Mouse (Mus musculus) neural tube, embryonic 11.5 days (tissue): ENCODE results near the gene Cipc. TPM values are rescaled to one million over a fixed set of nuclear protein-coding genes. Genes with fewer than 3 reads are reported as not detected.

ENCODE experiments used
- ATAC-seq: fragments of 200-750 bp; cut with Nextera tagmentation; 2 replicates; pipeline ENCODE4 v1.8.0; 2017; ENCODE audit warnings: moderate number of reproducible peaks, mild to moderate bottlenecking, moderate TSS enrichment, moderate library complexity; ENCODE audit not compliant: insufficient read depth, low FRiP score, low TSS enrichment
- DNase-seq: peaks from one replicate; pipeline ENCODE4 v3.0.0-alpha.2; 2015; ENCODE audit warnings: low spot score
- H3K27ac ChIP-seq: fragments of 300-500 bp; sonication (generic); 2 replicates; pipeline ENCODE4 v1.5.1; 2014; ENCODE audit warnings: low read depth, mild to moderate bottlenecking, low read length
- H3K27me3 ChIP-seq: fragments of 300-500 bp; sonication (generic); 2 replicates; pipeline ENCODE4 v1.6.1; 2014; ENCODE audit warnings: mild to moderate bottlenecking, low read length, mixed read lengths; ENCODE audit not compliant: control insufficient read depth, insufficient read depth
- H3K36me3 ChIP-seq: fragments of 300-500 bp; sonication (generic); 2 replicates; pipeline ENCODE4 v1.6.1; 2014; ENCODE audit warnings: mild to moderate bottlenecking, low read length, moderate library complexity, mixed read lengths; ENCODE audit not compliant: control insufficient read depth, insufficient read depth
- H3K4me1 ChIP-seq: fragments of 300-500 bp; sonication (generic); 2 replicates; pipeline ENCODE4 v1.6.1; 2014; ENCODE audit warnings: low read length, mixed read lengths; ENCODE audit not compliant: control insufficient read depth, insufficient read depth
- H3K4me2 ChIP-seq: fragments of 300-500 bp; sonication (generic); 2 replicates; pipeline ENCODE4 v1.6.1; 2014; ENCODE audit warnings: low read depth, mild to moderate bottlenecking, moderate library complexity
- H3K4me3 ChIP-seq: fragments of 300-500 bp; sonication (generic); 2 replicates; pipeline ENCODE4 v1.5.1; 2014; ENCODE audit warnings: low read depth, low read length
- H3K9ac ChIP-seq: fragments of 300-500 bp; sonication (generic); 2 replicates; pipeline ENCODE4 v1.6.1; 2014; ENCODE audit warnings: mild to moderate bottlenecking, low read length
- H3K9me3 ChIP-seq: fragments of 300-500 bp; sonication (generic); 2 replicates; pipeline ENCODE4 v1.6.1; 2016; ENCODE audit warnings: low read length; ENCODE audit not compliant: control insufficient read depth
- WGBS: fragments of 180-500 bp; shearing (Covaris S2); extraction: QIAGEN DNeasy Blood & Tissue Kit; methylation state at CpG from one replicate; pipeline ENCODE4 v1.1.7; 2014; 5-methylcytosine and 5-hydroxymethylcytosine counted together
- polyA plus RNA-seq: library from polyadenylated mRNA; unstranded; fragments of >200 nt; fragmentation: Nextera tagmentation; extraction: Ambion mirVana; gene quantifications from 2 replicates; pipeline ENCODE4 v1.2.1, GENCODE M21; 2014

The Cipc gene
- polyA plus RNA-seq, 1 experiment from 2014 or later: 40.1 TPM

GRCm38 (mm10) chr12:86974387-86975288 is 27.8 kb downstream of the Cipc start:
- Histone ChIP-seq H3K36me3 (no peaks in the 10 kb centered on the region), H3K27ac (no peak overlapping the region), H3K4me2 (peak overlapping the region; percentile 51), H3K9me3 (no peaks in the 10 kb centered on the region), H3K27me3 (0 out of 2 replicates have a peak, but pooled peaks cover 2% of the 10 kb centered on the region), H3K4me3 (peak overlapping the region; percentile 28), H3K4me1 (peaks cover 6% of the 10 kb centered on the region; the same call in 1 of the 2 replicates), H3K9ac (peak overlapping the region; percentile 55)
- ATAC-seq (peak; percentile 71), DNase-seq (peak; percentile 80)
- WGBS: 7% methylated on average over 40 of the region's 40 CpGs

DNA sequence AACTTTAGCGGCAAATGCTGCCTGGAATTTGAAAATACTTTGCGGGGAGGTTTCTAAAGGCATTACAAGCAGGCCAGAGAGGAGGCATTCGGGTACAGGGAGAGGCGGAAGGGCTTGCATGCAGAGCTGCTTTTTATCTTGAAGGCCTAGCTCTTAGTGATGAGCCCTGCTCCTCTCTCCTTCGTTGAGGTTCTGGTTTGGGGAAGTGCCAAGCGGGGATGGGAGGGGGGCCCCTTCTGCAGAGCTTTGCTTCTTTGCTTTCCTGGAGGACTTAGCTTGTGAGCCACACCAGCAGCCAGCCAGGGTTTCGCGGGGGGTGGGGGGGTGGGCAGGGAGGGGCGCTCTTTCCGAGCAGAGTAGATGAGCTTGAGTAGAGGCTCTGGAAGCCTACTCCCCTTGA is 28.9 kb downstream of the Cipc start:
- 68% methylated on average over 10 of the region's 10 CpGs for WGBS
- Histone ChIP-seq H3K4me3 (no peak overlapping the region), H3K27ac (no peak overlapping the region), H3K9ac (no peak overlapping the region), H3K36me3 (no peaks in the 10 kb centered on the region), H3K9me3 (no peaks in the 10 kb centered on the region), H3K4me2 (no peak overlapping the region), H3K4me1 (peaks cover 6% of the 10 kb centered on the region; the same call in 1 of the 2 replicates), H3K27me3 (0 out of 2 replicates have a peak, but pooled peaks cover 2% of the 10 kb centered on the region)
- ATAC-seq (no peak), DNase-seq (no peak)

DNA sequence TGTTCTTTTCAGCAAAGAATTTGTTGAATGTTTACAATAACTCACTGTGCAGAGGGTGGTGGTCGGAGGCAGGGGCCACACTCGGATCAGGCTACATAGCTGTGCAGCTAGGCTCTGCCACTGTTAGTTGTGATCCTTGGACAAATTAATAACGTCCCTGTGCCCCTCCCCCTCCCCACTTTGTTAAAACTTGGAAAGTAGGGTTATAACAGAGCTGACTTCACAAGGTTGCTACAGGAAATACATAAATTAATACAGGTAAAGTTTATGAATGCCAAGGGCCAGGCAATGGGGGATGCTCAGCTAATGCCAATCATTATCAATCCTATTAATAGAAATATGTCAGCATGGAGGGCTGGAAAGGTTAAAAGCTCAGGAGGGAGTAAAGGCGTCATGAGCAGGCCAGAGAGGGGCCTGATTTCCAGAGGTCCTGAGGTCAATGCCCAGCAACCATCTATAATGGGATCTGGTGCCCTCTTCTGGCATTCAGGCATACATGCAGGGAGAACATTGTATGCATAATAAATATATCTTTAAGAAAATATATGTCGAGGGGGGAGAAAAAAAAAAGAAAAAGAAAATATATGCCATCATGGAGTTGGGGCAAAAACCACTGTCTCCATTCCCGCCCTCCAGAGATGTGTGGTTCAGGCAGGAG is 29.8 kb downstream of the Cipc start:
- Histone ChIP-seq H3K4me1 (peaks cover 6% of the 10 kb centered on the region; the same call in 1 of the 2 replicates), H3K27me3 (0 out of 2 replicates have a peak, but pooled peaks cover 8% of the 10 kb centered on the region), H3K9ac (no peak overlapping the region), H3K36me3 (no peaks in the 10 kb centered on the region), H3K9me3 (no peaks in the 10 kb centered on the region), H3K4me3 (no peak overlapping the region), H3K27ac (no peak overlapping the region), H3K4me2 (no peak overlapping the region)
- 63% methylated on average over 6 of the region's 6 CpGs for WGBS
- DNase-seq: no peak
- ATAC-seq: no peak

- 26% methylated on average over 15 of the region's 15 CpGs for WGBS
Measured at GRCm38 (mm10) chr12:86977833-86978232, 31.0 kb downstream of the Cipc start.

DNA sequence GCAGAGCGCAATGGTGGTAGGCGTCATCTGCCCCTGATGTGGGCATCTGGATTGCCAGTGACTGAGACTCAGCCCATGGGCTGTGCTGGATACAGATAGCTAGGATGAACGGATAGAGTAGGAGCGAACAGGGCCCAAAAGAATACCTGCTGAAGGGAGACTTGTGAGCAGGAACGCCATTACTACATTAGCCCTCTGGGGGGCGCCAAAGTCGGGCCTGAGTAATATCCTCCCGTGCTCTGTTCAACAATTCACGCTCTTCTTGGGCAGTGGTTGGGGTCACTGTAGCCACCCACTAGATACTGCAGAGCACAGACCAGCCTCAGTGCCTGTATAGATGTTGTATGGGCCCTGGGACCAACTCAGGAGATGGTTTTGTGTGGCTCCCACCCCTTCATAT is 34.3 kb downstream of the Cipc start:
- Histone ChIP-seq H3K4me3 (no peak overlapping the region), H3K27ac (no peak overlapping the region), H3K4me1 (peaks cover 4% of the 10 kb centered on the region; the same call in 1 of the 2 replicates), H3K4me2 (no peak overlapping the region), H3K27me3 (peaks cover 32% of the 10 kb centered on the region), H3K9ac (no peak overlapping the region), H3K9me3 (no peaks in the 10 kb centered on the region), H3K36me3 (no peaks in the 10 kb centered on the region)
- DNase-seq (peak; percentile 48), ATAC-seq (no peak)
- 26% methylated on average over 9 of the region's 9 CpGs for WGBS

More at GRCm38 (mm10) chr12:86977833-86978232, 31.0 kb downstream of the Cipc start:
- H3K36me3 ChIP-seq: no peaks in the 10 kb centered on the region
- peaks cover 6% of the 10 kb centered on the region; the same call in 1 of the 2 replicates for H3K4me1 ChIP-seq
- peaks cover 13% of the 10 kb centered on the region; the same call in 1 of the 2 replicates for H3K27me3 ChIP-seq
- no peak overlapping the region for H3K4me3 ChIP-seq
- no peak overlapping the region for H3K9ac ChIP-seq
- no peak overlapping the region for H3K27ac ChIP-seq
- H3K4me2 ChIP-seq: no peak overlapping the region
- ATAC-seq (no peak), DNase-seq (peak; percentile 40)
- no peaks in the 10 kb centered on the region for H3K9me3 ChIP-seq

DNA sequence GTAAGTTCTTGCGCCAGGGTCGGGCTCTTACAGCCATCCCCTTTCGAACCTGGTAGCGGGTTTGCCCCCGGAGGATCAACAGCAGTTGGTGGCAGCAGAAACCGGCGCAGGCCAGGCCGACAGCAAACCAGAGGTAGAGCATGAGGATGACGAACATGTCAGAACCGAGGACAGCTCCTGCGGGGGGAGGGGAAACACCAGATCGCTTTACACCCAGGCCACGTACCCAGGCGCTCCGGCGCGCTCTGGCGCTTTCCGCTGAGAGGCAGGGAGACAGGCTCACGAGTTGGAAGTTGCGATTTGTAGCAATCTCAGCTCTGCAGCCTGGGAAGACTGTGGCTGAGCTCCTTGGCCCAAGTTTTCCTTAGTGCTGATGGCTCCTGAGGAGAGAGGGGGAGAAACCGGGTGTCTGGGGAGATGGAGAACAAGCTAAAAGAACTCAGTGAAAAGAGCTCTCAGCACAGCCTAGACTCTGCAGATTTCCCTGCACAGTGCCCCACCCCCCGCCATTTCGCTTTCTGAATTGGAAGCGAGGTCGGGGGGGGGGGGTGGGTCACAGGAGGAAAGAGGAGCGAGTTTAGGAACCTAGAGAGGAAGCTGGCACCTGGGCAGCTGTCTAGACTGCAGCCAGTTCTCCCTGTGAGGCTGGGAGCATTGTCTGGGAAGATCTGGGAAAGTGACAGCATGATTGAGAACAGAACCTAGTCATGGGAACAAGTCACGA is 36.8 kb downstream of the Cipc start:
- H3K9ac ChIP-seq: no peak overlapping the region
- ATAC-seq: peak; percentile 56
- peaks cover 41% of the 10 kb centered on the region for H3K27me3 ChIP-seq
- 4% methylated on average over 28 of the region's 28 CpGs for WGBS
- H3K4me2 ChIP-seq: peak overlapping the region; percentile 41
- no peaks in the 10 kb centered on the region for H3K9me3 ChIP-seq
- peaks cover 4% of the 10 kb centered on the region; the same call in 1 of the 2 replicates for H3K4me1 ChIP-seq
- H3K36me3 ChIP-seq: no peaks in the 10 kb centered on the region
- H3K27ac ChIP-seq: no peak overlapping the region
- DNase-seq: peak; percentile 85
- H3K4me3 ChIP-seq: peak overlapping the region; percentile 6; the same call in 1 of the 2 replicates

GRCm38 (mm10) chr12:86984194-86984555 is 37.3 kb downstream of the Cipc start:
- Histone ChIP-seq H3K27ac (no peak overlapping the region), H3K9ac (no peak overlapping the region), H3K4me3 (no peak overlapping the region), H3K27me3 (peaks cover 47% of the 10 kb centered on the region), H3K9me3 (no peaks in the 10 kb centered on the region), H3K4me1 (peaks cover 4% of the 10 kb centered on the region; the same call in 1 of the 2 replicates), H3K4me2 (no peak overlapping the region; the same call in 1 of the 2 replicates), H3K36me3 (no peaks in the 10 kb centered on the region)
- WGBS: 8% methylated on average over 6 of the region's 6 CpGs
- ATAC-seq (0 out of 2 replicates have a peak, but pooled peaks have one; percentile 18), DNase-seq (no peak)

DNA sequence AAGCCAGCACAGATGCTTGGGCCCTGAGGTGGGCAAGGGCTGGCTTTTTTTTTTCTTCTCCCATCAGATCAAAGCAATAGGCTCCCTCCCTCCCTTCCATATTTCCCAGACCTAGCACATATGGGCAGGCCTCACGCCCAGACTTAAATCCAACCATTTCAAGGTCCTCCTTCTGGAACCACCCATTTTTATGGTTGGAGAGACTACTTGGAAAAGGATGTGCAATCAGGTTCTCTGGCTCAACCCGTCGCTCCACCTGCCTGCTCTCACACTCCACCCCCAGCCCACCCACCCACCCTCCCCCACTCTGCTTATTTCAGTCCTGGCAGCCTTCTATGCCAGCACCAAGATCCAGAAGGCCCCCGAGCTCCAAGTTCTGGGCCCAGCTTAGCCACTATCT is 39.7 kb downstream of the Cipc start:
- Histone ChIP-seq H3K9ac (no peak overlapping the region), H3K4me3 (no peak overlapping the region), H3K9me3 (no peaks in the 10 kb centered on the region), H3K27me3 (peaks cover 65% of the 10 kb centered on the region), H3K36me3 (no peaks in the 10 kb centered on the region), H3K4me2 (no peak overlapping the region), H3K4me1 (peaks cover 11% of the 10 kb centered on the region), H3K27ac (no peak overlapping the region)
- DNase-seq (no peak), ATAC-seq (no peak)
- 73% methylated on average over 4 of the region's 4 CpGs for WGBS
